Mouse (Mus musculus) thymus, adult 2 months (tissue): ENCODE data around the gene Cdca8.

Experiments
- CTCF ChIP-seq: fragments of 200-500 bp; IDR thresholded peaks from 2 replicates; pipeline ENCODE4 v1.5.1; 2012; ENCODE audit warnings: mild to moderate bottlenecking, control low read depth, low read length, moderate library complexity, borderline replicate concordance; ENCODE audit not compliant: control insufficient read depth, poor library complexity, insufficient read depth; ENCODE audit errors: extremely low read depth
- POLR2A ChIP-seq: fragments of 200-500 bp; IDR thresholded peaks from 2 replicates; pipeline ENCODE4 v1.6.1; 2012; ENCODE audit warnings: mild to moderate bottlenecking, low read length, control low read depth, moderate library complexity; ENCODE audit not compliant: control insufficient read depth, poor library complexity, insufficient read depth; ENCODE audit errors: extremely low read depth

DNA sequence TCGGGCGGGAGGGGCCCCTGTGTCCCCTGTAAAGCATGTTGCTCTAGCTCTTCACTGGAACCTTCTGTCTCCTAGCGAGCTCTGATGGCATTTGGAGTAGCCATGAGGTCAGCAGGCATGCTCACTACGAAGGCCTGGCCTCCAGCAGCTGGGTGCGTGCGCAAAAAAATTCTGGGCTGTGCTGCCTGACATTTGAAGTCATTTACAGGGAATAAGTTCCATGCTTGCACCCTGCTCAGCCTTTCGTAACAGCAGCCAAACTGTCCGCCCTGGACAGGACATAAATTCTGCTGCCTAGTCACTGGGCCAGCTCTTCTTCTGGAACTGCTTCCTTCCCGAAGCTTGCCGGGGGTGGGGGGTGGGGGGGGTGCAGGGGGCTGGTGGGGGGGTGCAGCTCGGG, 20.0 kb upstream of the Cdca8 start:
- TF ChIP-seq CTCF (no peak), POLR2A (no peak)
